In genomic region chr4:104665553-104665952, GRCm38 (mm10) we compare ENCODE assay signal across 9 mouse cellular contexts.
A peak's percentile ranks its signal among the peaks of the same experiment; 100 is the strongest.
DNase-seq lines count a peak whose midpoint lies in the region; ATAC-seq and TF ChIP-seq lines count a peak whose summit lies in the region.
"Had no signal": no experiment of that assay in that cellular context is flagged by ENCODE, and none has a peak within 500 bp of the region (broad histone marks: within the 10 kb centered on the region; RNA-seq: fewer than 3 reads in every experiment).

No protein-coding gene starts in this region.

- ATAC-seq in liver, embryonic 11.5 days (replicated peaks; ENCODE audit: low FRiP score) = no peak
- no peak for ATAC-seq in liver, embryonic 14.5 days (ENCODE audit: insufficient read depth)
- no peak for ATAC-seq in CD4-positive, CD25-positive, alpha-beta regulatory T cell, adult 4 months

- H3K4me3 ChIP-seq in liver, embryonic 11.5 days (ENCODE audit: low read depth, low read length) = no peak overlapping the region
- H3K4me3 ChIP-seq in liver, embryonic 14.5 days (ENCODE audit: insufficient read depth in 1 of 2, low read depth in 2 of 2, low read length in 2 of 2) = no peak overlapping the region
- H3K4me3 ChIP-seq: embryonic facial prominence, embryonic 15.5 days had no signal

- TF ChIP-seq EP300 in liver, embryonic 14.5 days (IDR thresholded peaks at IDR 0.05; ENCODE audit: low read depth) = no peak

- no peaks in the 10 kb centered on the region for H3K4me1 ChIP-seq in liver, embryonic 11.5 days (replicated peaks; ENCODE audit: control insufficient read depth, insufficient read depth, low read length)
- H3K4me1 ChIP-seq in liver, embryonic 14.5 days (replicated peaks; ENCODE audit: control insufficient read depth in 2 of 2, insufficient read depth in 2 of 2, low read length in 1 of 2) = no peaks in the 10 kb centered on the region
- H3K4me1 ChIP-seq: embryonic facial prominence, embryonic 15.5 days had no signal

- DNase-seq in liver (peak; percentile 35), ZHBTc4 (ENCODE audit: low read depth, low spot score) (peak; percentile 62)
- DNase-seq in liver, embryonic 11.5 days (ENCODE audit: low spot score) = no peak
- peak; percentile 1 for DNase-seq in c-Kit-positive CD71-positive TER-119-positive erythroid progenitor cells, embryonic 14.5 days (ENCODE audit: low spot score)
- peak; percentile 17 for DNase-seq in heart, adult 8-10 months (ENCODE audit: low spot score)
- peak in 1 of 3 experiments; percentile 2 for DNase-seq in liver, embryonic 14.5 days (ENCODE audit: low read depth in 3 of 3, low spot score in 3 of 3)
- DNase-seq in urinary bladder, postnatal 36 days (ENCODE audit: low spot score in 2 of 2) = peak; percentile 33 to 51

- no peaks in the 10 kb centered on the region for H3K36me3 ChIP-seq in liver, embryonic 11.5 days (ENCODE audit: control insufficient read depth, insufficient read depth, low read length)
- no peaks in the 10 kb centered on the region for H3K36me3 ChIP-seq in liver, embryonic 14.5 days (replicated peaks; ENCODE audit: control insufficient read depth, insufficient read depth, low read depth)
- H3K36me3 ChIP-seq: embryonic facial prominence, embryonic 15.5 days had no signal

- no peaks in the 10 kb centered on the region for H3K9me3 ChIP-seq in liver, embryonic 11.5 days (ENCODE audit: control insufficient read depth, low read length)
- H3K9me3 ChIP-seq in liver, embryonic 14.5 days (ENCODE audit: control insufficient read depth, low read length) = no peaks in the 10 kb centered on the region
- H3K9me3 ChIP-seq: embryonic facial prominence, embryonic 15.5 days had no signal

- no peak overlapping the region for H3K27ac ChIP-seq in liver, embryonic 11.5 days (ENCODE audit: low read depth, low read length)
- no peak overlapping the region for H3K27ac ChIP-seq in liver, embryonic 14.5 days
- H3K27ac ChIP-seq: embryonic facial prominence, embryonic 15.5 days had no signal

- no peaks in the 10 kb centered on the region for H3K27me3 ChIP-seq in liver, embryonic 11.5 days (replicated peaks; ENCODE audit: control insufficient read depth, insufficient read depth, low read length)
- H3K27me3 ChIP-seq in liver, embryonic 14.5 days (ENCODE audit: control insufficient read depth, insufficient read depth, low read length) = no peaks in the 10 kb centered on the region
- H3K27me3 ChIP-seq: embryonic facial prominence, embryonic 15.5 days had no signal

- H3K4me2 ChIP-seq in liver, embryonic 11.5 days = no peak overlapping the region
- H3K4me2 ChIP-seq in liver, embryonic 14.5 days (ENCODE audit: low read depth) = no peak overlapping the region
- H3K4me2 ChIP-seq: embryonic facial prominence, embryonic 15.5 days had no signal

- peak; percentile 55 for TF ChIP-seq CTCF in liver, embryonic 14.5 days (IDR thresholded peaks at IDR 0.05; ENCODE audit: low read depth)

- no peak overlapping the region for H3K9ac ChIP-seq in liver, embryonic 11.5 days (ENCODE audit: low read depth, low read length)
- H3K9ac ChIP-seq in liver, embryonic 14.5 days (replicated peaks) = no peak overlapping the region
- H3K9ac ChIP-seq: embryonic facial prominence, embryonic 15.5 days had no signal
